Mouse (Mus musculus): ENCODE results near the gene Nbea. TPM values are rescaled to one million over a fixed set of nuclear protein-coding genes. Genes with fewer than 3 reads are reported as not detected.
"Not testable (repeated sequence)": the region's sequence is repeated elsewhere in the genome, so short reads cannot be mapped to it uniquely, and the experiment has no call there.

The Nbea gene
- total RNA-seq, 2 experiments from 2014 or later: 211 to 225 TPM

- DNase-seq: no peak
Measured at GRCm38 (mm10) chr3:56018494-56018893, 165.0 kb downstream of the Nbea start.

GRCm38 (mm10) chr3:56011132-56011531 is 172.4 kb downstream of the Nbea start:
- DNase-seq: no peak

GRCm38 (mm10) chr3:56007991-56008390 is 175.5 kb downstream of the Nbea start:
- DNase-seq: no peak

- DNase-seq: no peak
Measured at GRCm38 (mm10) chr3:56000259-56000658, 183.2 kb downstream of the Nbea start.

- DNase-seq: no peak
Measured at GRCm38 (mm10) chr3:55978361-55978760, 205.1 kb downstream of the Nbea start.

- not testable (repeated sequence) for DNase-seq
Measured at GRCm38 (mm10) chr3:55976986-55977385, 206.5 kb downstream of the Nbea start.

- peak; percentile 19 to 45 for DNase-seq
Measured at GRCm38 (mm10) chr3:55965723-55966156, 217.8 kb downstream of the Nbea start.

GRCm38 (mm10) chr3:55963032-55963431 is 220.5 kb downstream of the Nbea start:
- no peak for DNase-seq

- DNase-seq: no peak
Measured at GRCm38 (mm10) chr3:55949994-55950393, 233.5 kb downstream of the Nbea start.

- DNase-seq: no peak
Measured at GRCm38 (mm10) chr3:55949148-55949547, 234.4 kb downstream of the Nbea start.

- DNase-seq: no peak
Measured at GRCm38 (mm10) chr3:55927343-55927742, 256.2 kb downstream of the Nbea start.

- no peak for DNase-seq
Measured at GRCm38 (mm10) chr3:55909290-55909689, 274.2 kb downstream of the Nbea start.

- DNase-seq: no peak
Measured at GRCm38 (mm10) chr3:55890574-55890973, 292.9 kb downstream of the Nbea start.

- no peak for DNase-seq
Measured at GRCm38 (mm10) chr3:55889227-55889626, 294.3 kb downstream of the Nbea start.

- DNase-seq: no peak
Measured at GRCm38 (mm10) chr3:55887829-55888210, 295.7 kb downstream of the Nbea start.

- no peak for DNase-seq
Measured at GRCm38 (mm10) chr3:55887193-55887828, 296.2 kb downstream of the Nbea start.

- peak in 1 of 2 experiments; percentile 43 for DNase-seq
Measured at GRCm38 (mm10) chr3:55872944-55873924, 310.3 kb downstream of the Nbea start.

GRCm38 (mm10) chr3:55852488-55852887 is 331.0 kb downstream of the Nbea start:
- DNase-seq: no peak

GRCm38 (mm10) chr3:55847115-55847514 is 336.4 kb downstream of the Nbea start:
- DNase-seq: no peak

GRCm38 (mm10) chr3:55837188-55837587 is 346.3 kb downstream of the Nbea start:
- no peak for DNase-seq

- DNase-seq: no peak
Measured at GRCm38 (mm10) chr3:55835207-55835606, 348.3 kb downstream of the Nbea start.

GRCm38 (mm10) chr3:55830226-55830625 is 353.3 kb downstream of the Nbea start:
- no peak for DNase-seq

- DNase-seq: no peak
Measured at GRCm38 (mm10) chr3:55828481-55829256, 354.8 kb downstream of the Nbea start.
